Mouse (Mus musculus): ENCODE measurements around the gene Greb1. TPM values are rescaled to one million over a fixed set of nuclear protein-coding genes. Genes with fewer than 3 reads are reported as not detected.

The Greb1 gene
- total RNA-seq, 2 experiments from 2014 or later: 0.86 to 1.1 TPM

- DNase-seq: no peak
- intact Hi-C loops (cut with DNase I): no loop called here
Observed at GRCm38 (mm10) chr12:16769601-16770165, 31.0 kb downstream of the Greb1 start.

- no peak for DNase-seq
- intact Hi-C loops (cut with DNase I): no loop called here
Observed at GRCm38 (mm10) chr12:16768711-16769110, 32.0 kb downstream of the Greb1 start.

- intact Hi-C loops (cut with DNase I): no loop called here
- no peak for DNase-seq
Observed at GRCm38 (mm10) chr12:16768251-16768650, 32.4 kb downstream of the Greb1 start.

DNA sequence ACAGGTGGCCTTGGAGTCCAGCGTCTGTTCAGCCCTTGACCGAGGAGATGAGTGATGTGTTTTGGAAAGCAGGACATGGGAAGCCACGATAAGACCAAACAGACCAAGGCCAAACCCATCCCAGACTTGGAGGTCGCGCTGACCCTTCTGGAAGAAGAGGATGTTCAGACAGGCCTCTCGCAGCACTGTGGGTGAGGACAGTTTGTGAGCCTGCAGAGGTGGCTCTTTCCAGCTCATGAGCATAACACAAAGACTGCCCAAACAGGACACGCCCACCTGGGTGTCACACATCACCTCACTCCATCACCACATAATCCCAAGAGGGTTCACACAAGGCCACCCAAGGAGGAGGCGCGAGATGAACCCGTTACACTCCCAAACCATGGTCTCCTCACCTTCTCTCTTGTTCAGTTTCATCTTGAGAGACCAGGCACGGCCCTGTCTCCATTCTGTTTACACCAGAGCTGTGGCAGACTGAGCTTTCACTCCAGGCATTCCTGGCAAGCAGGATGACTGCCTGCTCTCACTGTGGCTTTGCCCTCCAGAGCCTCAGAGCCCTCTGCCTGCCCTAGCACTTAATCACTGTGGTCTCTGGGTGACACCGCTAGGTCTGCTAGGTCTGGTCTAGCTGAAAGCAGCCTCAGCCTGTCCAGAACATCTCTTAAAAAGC is 35.8 kb downstream of the Greb1 start:
- intact Hi-C loops (cut with DNase I): no loop called here

GRCm38 (mm10) chr12:16763649-16764422 is 36.9 kb downstream of the Greb1 start:
- no peak for DNase-seq
- intact Hi-C loops (cut with DNase I): no loop called here

More for the DNA sequence above, 35.8 kb downstream of the Greb1 start:
- DNase-seq: no peak

DNA sequence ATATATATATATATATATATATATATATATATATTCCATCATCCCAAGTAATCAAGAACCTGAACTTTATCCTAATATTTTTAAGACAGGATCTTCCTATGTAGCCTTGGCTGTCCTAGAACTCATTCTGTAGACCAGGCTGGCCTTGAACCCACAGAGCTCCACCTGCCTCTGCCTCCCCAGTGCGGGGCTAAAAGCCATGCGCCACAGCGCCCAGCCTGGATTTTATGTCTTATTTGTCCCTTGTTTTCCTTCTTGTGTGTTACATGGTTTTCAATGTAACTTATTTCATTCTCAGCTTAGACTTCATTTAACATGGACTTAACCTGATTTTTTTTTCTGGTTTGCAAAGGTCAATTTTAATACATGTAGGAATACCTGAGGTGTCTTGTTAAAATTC is 39.2 kb downstream of the Greb1 start:
- intact Hi-C loops (cut with DNase I): no loop called here
- DNase-seq: no peak

GRCm38 (mm10) chr12:16760246-16760645 is 40.4 kb downstream of the Greb1 start:
- DNase-seq: no peak
- intact Hi-C loops (cut with DNase I): no loop called here

DNA sequence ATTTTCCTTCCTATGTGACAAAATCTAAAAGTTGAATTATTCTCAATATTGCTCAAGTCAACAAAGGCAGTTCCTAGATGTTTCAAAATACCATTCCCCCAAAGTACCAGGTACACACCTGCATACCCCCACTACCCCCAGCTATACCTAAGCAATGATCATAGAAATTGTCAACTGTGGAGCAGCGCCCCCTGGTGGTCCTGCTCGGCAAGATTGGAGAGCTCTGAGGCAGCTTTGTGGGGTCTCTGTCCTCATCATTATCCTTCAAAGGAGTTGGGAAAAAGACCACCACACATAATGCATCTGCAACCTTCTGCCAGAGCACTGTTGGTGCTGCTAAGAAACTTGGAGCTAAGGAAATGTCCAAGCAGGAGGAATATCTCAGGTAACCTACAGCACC is 46.4 kb downstream of the Greb1 start:
- peak in 1 of 2 experiments; percentile 34 for DNase-seq
- intact Hi-C loops (cut with DNase I): loop anchor here (2.0 kb wide), 1 partner anchor 36 kb away; no protein-coding TSS in a partner anchor

- DNase-seq: no peak
- intact Hi-C loops (cut with DNase I): loop anchor here (2.0 kb wide), 1 partner anchor 91 kb away; no protein-coding TSS in a partner anchor
Observed at GRCm38 (mm10) chr12:16753555-16753954, 47.1 kb downstream of the Greb1 start.

DNA sequence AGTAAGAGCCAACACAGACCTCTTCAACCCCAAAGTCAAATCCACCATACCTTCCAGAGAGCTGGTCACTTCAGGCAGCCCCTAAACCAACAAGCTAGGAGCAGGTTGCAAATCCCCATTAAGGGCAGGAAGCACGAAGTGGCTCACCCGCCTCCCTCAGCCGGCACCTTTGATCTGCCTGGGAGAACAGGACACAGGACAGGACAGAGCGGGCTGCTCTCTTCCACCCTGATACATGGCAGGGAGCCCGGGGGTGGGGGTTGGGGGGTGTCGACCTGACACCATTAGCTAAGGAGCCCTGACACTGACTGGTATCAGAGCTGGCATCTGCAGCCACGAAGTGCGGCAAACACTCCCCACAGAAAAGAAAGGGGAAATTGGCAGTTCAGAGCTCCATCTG is 47.6 kb downstream of the Greb1 start:
- intact Hi-C loops (cut with DNase I): loop anchor here (2.0 kb wide), 1 partner anchor 90 kb away; no protein-coding TSS in a partner anchor
- no peak for DNase-seq

- intact Hi-C loops (cut with DNase I): loop anchor here (2.0 kb wide), 1 partner anchor 90 kb away; no protein-coding TSS in a partner anchor
Observed at GRCm38 (mm10) chr12:16752236-16752840, 48.3 kb downstream of the Greb1 start.

GRCm38 (mm10) chr12:16751609-16752008 is 49.1 kb downstream of the Greb1 start:
- intact Hi-C loops (cut with DNase I): loop anchor here (2.0 kb wide), 1 partner anchor 89 kb away; no protein-coding TSS in a partner anchor
- no peak for DNase-seq

More at GRCm38 (mm10) chr12:16752236-16752840, 48.3 kb downstream of the Greb1 start:
- no peak for DNase-seq

- intact Hi-C loops (cut with DNase I): no loop called here
- DNase-seq: no peak
Observed at GRCm38 (mm10) chr12:16740059-16740458, 60.6 kb downstream of the Greb1 start.

DNA sequence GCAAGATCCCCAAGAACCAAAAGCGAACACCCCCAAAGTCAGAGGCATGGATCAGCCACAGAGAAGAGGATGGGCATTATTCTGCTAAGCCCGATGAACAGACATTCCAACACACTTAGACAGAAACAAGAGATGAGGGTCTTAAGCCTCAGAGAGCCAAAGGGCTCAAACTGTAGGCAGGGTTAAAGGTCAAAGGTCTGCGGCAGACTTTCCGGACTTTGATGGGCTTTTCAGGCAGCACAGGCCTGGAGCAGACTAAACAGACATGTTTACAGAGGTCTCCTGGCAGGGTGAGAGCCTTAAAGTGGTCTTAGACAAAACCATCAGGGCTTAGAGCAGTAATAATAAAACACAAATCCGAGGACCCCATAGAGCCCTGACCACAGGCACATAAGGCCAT is 63.4 kb downstream of the Greb1 start:
- intact Hi-C loops (cut with DNase I): no loop called here
- DNase-seq: no peak

- intact Hi-C loops (cut with DNase I): no loop called here
- DNase-seq: no peak
Observed at GRCm38 (mm10) chr12:16734698-16735097, 66.0 kb downstream of the Greb1 start.

DNA sequence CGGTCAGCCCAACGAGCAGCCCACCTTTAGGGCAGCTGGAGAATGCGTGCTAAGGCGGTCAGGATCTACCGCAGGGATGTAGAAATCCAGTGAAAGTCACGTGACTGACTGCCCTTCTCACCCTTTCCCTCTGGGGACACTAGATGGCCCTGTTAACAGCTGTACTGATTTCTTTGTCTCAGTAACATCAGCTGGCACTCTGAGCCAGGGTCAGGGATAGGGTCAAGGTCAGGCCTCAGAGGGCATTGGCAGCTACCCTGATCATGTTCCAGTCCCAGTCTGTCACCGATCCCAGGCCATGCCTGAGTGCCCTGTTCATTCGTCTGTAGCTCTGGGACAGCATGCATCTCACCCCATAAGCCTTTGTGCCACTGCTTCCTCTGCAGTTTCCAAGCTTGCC is 66.7 kb downstream of the Greb1 start:
- intact Hi-C loops (cut with DNase I): no loop called here

GRCm38 (mm10) chr12:16731121-16731741 is 69.5 kb downstream of the Greb1 start:
- intact Hi-C loops (cut with DNase I): no loop called here
- no peak for DNase-seq

More for the DNA sequence above, 66.7 kb downstream of the Greb1 start:
- no peak for DNase-seq

DNA sequence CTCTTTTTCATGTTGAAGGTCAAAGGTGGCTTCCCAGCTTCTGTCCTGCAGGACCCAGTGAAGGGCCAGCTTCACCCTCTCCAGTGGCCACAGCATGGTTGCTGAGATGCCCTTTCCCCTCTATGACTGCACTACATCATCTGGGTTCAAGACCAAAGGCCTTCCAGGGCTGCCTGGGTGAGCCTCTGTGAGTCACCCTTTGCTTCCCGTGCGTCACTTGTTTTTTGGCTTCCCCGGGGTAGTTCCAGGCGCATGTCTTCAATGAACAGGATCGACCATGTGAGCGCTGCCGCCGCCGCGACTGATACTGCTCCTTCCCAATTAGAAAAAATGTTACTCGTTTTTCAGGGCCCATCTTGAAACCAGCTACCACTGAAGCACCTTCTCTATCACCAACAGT is 70.5 kb downstream of the Greb1 start:
- no peak for DNase-seq
- intact Hi-C loops (cut with DNase I): no loop called here

- intact Hi-C loops (cut with DNase I): no loop called here
- no peak for DNase-seq
Observed at GRCm38 (mm10) chr12:16728221-16728620, 72.5 kb downstream of the Greb1 start.

GRCm38 (mm10) chr12:16726229-16726628 is 74.5 kb downstream of the Greb1 start:
- intact Hi-C loops (cut with DNase I): no loop called here
- no peak for DNase-seq

All from gastrocnemius, postnatal 36 days (tissue).